Mouse (Mus musculus) liver, embryonic 14.5 days (tissue): Measurements from ENCODE around the gene Grip2.

Experiments
- CTCF ChIP-seq: IDR thresholded peaks from 2 replicates; pipeline ENCODE4 v1.5.1; 2016; ENCODE audit warnings: antibody characterized with exemption, low read depth, control low read depth
- EP300 ChIP-seq: IDR thresholded peaks from 2 replicates; pipeline ENCODE4 v1.6.1; 2016; ENCODE audit warnings: antibody characterized with exemption, low read depth

DNA sequence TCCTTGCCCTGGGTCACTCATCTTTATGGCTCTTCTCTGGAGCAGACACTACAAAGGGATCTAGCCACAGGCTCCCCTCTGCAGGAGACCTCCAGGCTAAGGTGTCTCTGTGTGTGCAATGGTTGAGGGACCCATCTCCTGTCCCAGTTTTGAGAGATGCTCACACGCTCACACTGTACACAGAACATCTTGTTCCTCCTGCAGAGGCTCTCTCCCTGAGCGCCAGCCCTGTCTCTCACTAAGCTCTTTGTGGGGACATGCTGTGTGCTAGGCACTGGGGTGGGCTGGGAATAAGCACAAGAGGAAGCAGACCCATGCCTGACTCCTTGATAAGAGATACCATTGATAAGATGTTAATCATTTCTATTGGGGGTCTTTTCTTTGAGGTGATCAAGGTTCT is 109.0 kb downstream of the Grip2 start:
- TF ChIP-seq CTCF (no peak), EP300 (no peak)
